Mouse (Mus musculus) liver, embryonic 11.5 days (tissue): Measurements from ENCODE around the gene Rabif. TPM values are rescaled to one million over a fixed set of nuclear protein-coding genes. Genes with fewer than 3 reads are reported as not detected.
"Not testable (repeated sequence)": the region's sequence is repeated elsewhere in the genome, so short reads cannot be mapped to it uniquely, and the experiment has no call there.

Experiments used
- ATAC-seq: fragments of 200-750 bp; cut with Nextera tagmentation; replicated peaks from 2 replicates; pipeline ENCODE4 v1.8.0; 2017; ENCODE audit warnings: moderate number of reproducible peaks, mild to moderate bottlenecking, moderate TSS enrichment, moderate library complexity; ENCODE audit not compliant: low FRiP score
- DNase-seq: peaks from one replicate; pipeline ENCODE4 v3.0.0-alpha.2; 2017; ENCODE audit warnings: low spot score
- H3K27ac ChIP-seq: fragments of 300-500 bp; sonication (generic); 2 replicates; pipeline ENCODE4 v1.5.1; 2014; ENCODE audit warnings: mild to moderate bottlenecking, low read depth, low read length, control low read depth
- H3K27me3 ChIP-seq: fragments of 300-500 bp; sonication (generic); replicated peaks from 2 replicates; pipeline ENCODE4 v1.6.1; 2014; ENCODE audit warnings: low read length, mixed read lengths; ENCODE audit not compliant: control insufficient read depth, insufficient read depth
- H3K36me3 ChIP-seq: fragments of 300-500 bp; sonication (generic); 2 replicates; pipeline ENCODE4 v1.6.1; 2014; ENCODE audit warnings: mild to moderate bottlenecking, low read length, moderate library complexity, mixed read lengths; ENCODE audit not compliant: control insufficient read depth, insufficient read depth
- H3K4me1 ChIP-seq: fragments of 300-500 bp; sonication (generic); replicated peaks from 2 replicates; pipeline ENCODE4 v1.6.1; 2014; ENCODE audit warnings: low read length, mixed read lengths; ENCODE audit not compliant: control insufficient read depth, insufficient read depth
- H3K4me2 ChIP-seq: fragments of 300-500 bp; sonication (generic); 2 replicates; pipeline ENCODE4 v1.6.1; 2014; ENCODE audit warnings: mild to moderate bottlenecking, control low read depth, moderate library complexity
- H3K4me3 ChIP-seq: fragments of 300-500 bp; sonication (generic); 2 replicates; pipeline ENCODE4 v1.5.1; 2014; ENCODE audit warnings: low read depth, low read length, control low read depth
- H3K9ac ChIP-seq: fragments of 300-500 bp; sonication (generic); 2 replicates; pipeline ENCODE4 v1.6.1; 2014; ENCODE audit warnings: low read depth, low read length, control low read depth
- H3K9me3 ChIP-seq: fragments of 300-500 bp; sonication (generic); 2 replicates; pipeline ENCODE4 v1.6.1; 2016; ENCODE audit warnings: low read length, inconsistent platforms, mixed read lengths; ENCODE audit not compliant: control insufficient read depth
- WGBS: fragments of 180-500 bp; shearing (Covaris S2); extraction: QIAGEN DNeasy Blood & Tissue Kit; methylation state at CpG from one replicate; pipeline ENCODE4 v1.1.7; 2014; 5-methylcytosine and 5-hydroxymethylcytosine counted together
- polyA plus RNA-seq: library from polyadenylated mRNA; unstranded; fragments of >200 nt; fragmentation: Nextera tagmentation; extraction: Ambion mirVana; gene quantifications from 2 replicates; pipeline ENCODE4 v1.2.1, GENCODE M21; 2014

Gene Rabif
- polyA plus RNA-seq, 1 experiment from 2014 or later, result 35.3 TPM

DNA sequence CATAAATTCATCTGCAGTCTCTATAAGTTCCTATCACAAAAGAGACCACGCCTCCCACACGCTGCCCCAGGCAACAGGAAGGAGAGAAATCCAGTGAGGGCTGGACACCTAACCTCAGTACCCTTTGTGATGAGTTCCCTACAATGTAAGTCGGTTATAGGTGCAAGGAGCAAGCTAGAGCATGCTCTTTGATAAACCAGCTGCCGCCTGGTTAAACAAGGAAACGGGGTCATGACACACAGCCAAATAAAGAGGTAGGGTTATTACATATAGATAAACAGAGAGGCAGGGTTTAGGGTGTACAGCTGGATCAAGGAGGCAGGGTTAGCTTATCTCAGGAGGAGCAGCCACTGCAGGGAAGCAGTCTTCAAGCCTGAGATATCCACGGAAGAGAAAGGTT is 32.3 kb downstream of the Rabif start:
- DNase-seq (no peak), ATAC-seq (peak; percentile 98)
- Histone ChIP-seq H3K4me2 (peak overlapping the region; percentile 52), H3K27me3 (no peaks in the 10 kb centered on the region), H3K9me3 (no peaks in the 10 kb centered on the region), H3K27ac (peak overlapping the region; percentile 78), H3K36me3 (no peaks in the 10 kb centered on the region), H3K4me1 (peaks cover 23% of the 10 kb centered on the region), H3K4me3 (no peak overlapping the region; the same call in 1 of the 2 replicates), H3K9ac (peak overlapping the region; percentile 41; the same call in 1 of the 2 replicates)
- WGBS, result 35% methylated on average over 6 of the region's 6 CpGs

DNA sequence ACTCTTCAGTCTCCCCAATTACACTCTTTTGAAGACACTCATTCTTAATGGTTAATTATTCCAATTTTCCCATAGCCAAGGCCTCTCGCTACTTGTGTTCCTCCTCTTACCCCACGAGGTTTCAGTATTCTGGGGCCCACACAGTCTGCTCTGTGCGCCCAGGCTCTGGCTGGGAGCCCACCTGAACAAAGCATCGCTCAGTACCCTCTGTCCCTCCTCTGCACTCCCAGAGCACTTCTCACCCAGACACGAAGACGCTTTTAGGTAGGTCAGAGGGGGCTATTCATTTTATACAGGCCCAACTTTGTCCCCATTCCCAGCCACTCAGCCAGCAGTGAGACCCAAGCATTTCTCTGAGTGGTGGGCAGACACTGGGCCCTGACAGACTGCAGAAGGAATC is 36.2 kb downstream of the Rabif start:
- Histone ChIP-seq H3K4me3 (no peak overlapping the region), H3K36me3 (no peaks in the 10 kb centered on the region), H3K9ac (no peak overlapping the region), H3K27me3 (no peaks in the 10 kb centered on the region), H3K9me3 (no peaks in the 10 kb centered on the region), H3K4me1 (peaks cover 23% of the 10 kb centered on the region), H3K27ac (peak overlapping the region; percentile 50), H3K4me2 (no peak overlapping the region)
- DNase-seq (no peak), ATAC-seq (no peak)
- 79% methylated on average over 6 of the region's 6 CpGs for WGBS

- not testable (repeated sequence) for H3K4me3 ChIP-seq, DNase-seq, H3K9ac ChIP-seq, H3K27me3 ChIP-seq, ATAC-seq, H3K36me3 ChIP-seq, H3K4me2 ChIP-seq, H3K27ac ChIP-seq, H3K9me3 ChIP-seq, H3K4me1 ChIP-seq
- WGBS, result 89% methylated on average over 10 of the region's 10 CpGs
Observed at GRCm38 (mm10) chr1:134533710-134534109, 39.3 kb downstream of the Rabif start.

- Histone ChIP-seq H3K9me3 (no peaks in the 10 kb centered on the region), H3K4me2 (no peak overlapping the region), H3K27ac (no peak overlapping the region), H3K4me3 (no peak overlapping the region), H3K36me3 (no peaks in the 10 kb centered on the region), H3K27me3 (no peaks in the 10 kb centered on the region), H3K4me1 (peaks cover 6% of the 10 kb centered on the region; the same call in 1 of the 2 replicates), H3K9ac (no peak overlapping the region)
- WGBS, result 89% methylated on average over 1 of the region's 1 CpGs
- ATAC-seq (no peak), DNase-seq (no peak)
Observed at GRCm38 (mm10) chr1:134535054-134535453, 40.6 kb downstream of the Rabif start.

DNA sequence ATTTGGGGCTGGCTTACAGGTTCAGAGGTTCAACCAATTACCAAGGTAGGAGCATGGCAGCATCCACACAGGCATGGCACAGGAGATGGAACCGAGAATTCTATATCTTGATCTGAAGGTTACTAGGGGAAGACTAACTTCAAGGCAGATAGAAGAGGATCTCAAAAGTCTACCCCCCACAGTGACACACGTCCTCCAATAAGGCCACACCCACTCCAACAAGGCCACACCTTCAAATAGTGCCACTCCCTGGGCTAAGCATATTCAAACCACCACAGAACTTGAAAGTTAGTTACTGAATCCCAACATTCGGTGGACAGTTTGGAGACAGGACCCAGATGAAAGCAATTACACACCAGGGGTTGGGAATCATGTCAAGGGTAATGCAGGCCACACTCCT is 41.1 kb downstream of the Rabif start:
- no peak overlapping the region for H3K9ac ChIP-seq
- H3K27ac ChIP-seq, result no peak overlapping the region
- 55% methylated on average over 3 of the region's 3 CpGs for WGBS
- no peaks in the 10 kb centered on the region for H3K27me3 ChIP-seq
- ATAC-seq (no peak), DNase-seq (no peak)
- H3K4me3 ChIP-seq, result no peak overlapping the region
- no peak overlapping the region for H3K4me2 ChIP-seq
- H3K9me3 ChIP-seq, result no peaks in the 10 kb centered on the region
- H3K36me3 ChIP-seq, result no peaks in the 10 kb centered on the region
- peaks cover 1% of the 10 kb centered on the region; the same call in 1 of the 2 replicates for H3K4me1 ChIP-seq

DNA sequence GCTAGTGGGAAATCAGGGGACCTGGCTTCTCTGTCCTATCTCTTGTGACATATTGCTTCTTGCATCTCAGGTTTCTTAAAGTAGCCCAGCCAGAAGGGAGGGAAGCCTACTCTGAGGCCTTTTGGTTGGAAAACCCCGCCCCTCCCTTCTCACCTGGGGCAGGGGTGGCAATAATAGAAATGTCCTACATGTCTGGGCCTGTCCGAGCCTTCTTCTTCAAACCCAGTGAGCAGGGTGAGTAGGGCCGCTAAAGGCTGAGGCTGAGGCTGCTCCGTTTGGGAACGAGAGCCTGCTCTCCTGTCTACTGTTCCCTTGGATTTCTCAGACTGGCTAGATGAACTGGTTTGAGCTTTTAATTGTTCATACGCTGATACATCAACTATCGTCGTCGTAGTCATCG is 46.2 kb downstream of the Rabif start:
- 88% methylated on average over 10 of the region's 10 CpGs for WGBS
- no peak overlapping the region for H3K4me2 ChIP-seq
- no peak for DNase-seq

GRCm38 (mm10) chr1:134548231-134548630 is 53.8 kb downstream of the Rabif start:
- Histone ChIP-seq H3K36me3 (no peaks in the 10 kb centered on the region), H3K27ac (no peak overlapping the region), H3K4me2 (no peak overlapping the region), H3K9ac (no peak overlapping the region), H3K4me1 (no peaks in the 10 kb centered on the region), H3K9me3 (no peaks in the 10 kb centered on the region), H3K4me3 (no peak overlapping the region), H3K27me3 (no peaks in the 10 kb centered on the region)
- DNase-seq (no peak), ATAC-seq (no peak)
- 82% methylated on average over 4 of the region's 4 CpGs for WGBS

More for the DNA sequence above, 46.2 kb downstream of the Rabif start:
- Histone ChIP-seq H3K27me3 (no peaks in the 10 kb centered on the region), H3K9me3 (no peaks in the 10 kb centered on the region), H3K4me3 (no peak overlapping the region), H3K9ac (no peak overlapping the region), H3K4me1 (no peaks in the 10 kb centered on the region), H3K27ac (no peak overlapping the region), H3K36me3 (no peaks in the 10 kb centered on the region)
- ATAC-seq, result no peak

- WGBS, result 38% methylated on average over 7 of the region's 7 CpGs
- no peaks in the 10 kb centered on the region for H3K36me3 ChIP-seq
- ATAC-seq (no peak), DNase-seq (no peak)
- H3K4me1 ChIP-seq, result no peaks in the 10 kb centered on the region
- no peak within 1 kb of the TSS for H3K4me3 ChIP-seq
- no peak within 1 kb of the TSS for H3K27ac ChIP-seq
- H3K9ac ChIP-seq, result no peak within 1 kb of the TSS
- H3K9me3 ChIP-seq, result no peaks in the 10 kb centered on the region
- no peaks in the 10 kb centered on the region for H3K27me3 ChIP-seq
- H3K4me2 ChIP-seq, result no peak within 1 kb of the TSS
Observed at GRCm38 (mm10) chr1:134549632-134550132, 55.2 kb downstream of the Rabif start, which contains the start of gene Mgat4e. Gene Mgat4e, minus strand, starts transcription at chr1:134549682.

- Histone ChIP-seq H3K27me3 (no peaks in the 10 kb centered on the region), H3K4me1 (peaks cover 11% of the 10 kb centered on the region), H3K9me3 (no peaks in the 10 kb centered on the region), H3K27ac (no peak overlapping the region), H3K36me3 (no peaks in the 10 kb centered on the region), H3K4me2 (no peak overlapping the region), H3K4me3 (no peak overlapping the region), H3K9ac (no peak overlapping the region)
- DNase-seq, result no peak
- 74% methylated on average over 3 of the region's 3 CpGs for WGBS
- ATAC-seq, result no peak
Observed at GRCm38 (mm10) chr1:134551869-134552268, 57.4 kb downstream of the Rabif start.
